Mouse (Mus musculus) lung, postnatal 0 days (tissue): ENCODE data around the gene Qpctl. TPM values are rescaled to one million over a fixed set of nuclear protein-coding genes. Genes with fewer than 3 reads are reported as not detected.
A peak's percentile ranks its signal among the peaks of the same experiment; 100 is the strongest.

Experiments used
- ATAC-seq: fragments of 200-750 bp; cut with Nextera tagmentation; 2 replicates; pipeline ENCODE4 v1.8.0; 2017; ENCODE audit warnings: moderate library complexity
- DNase-seq: peaks from one replicate; pipeline ENCODE4 v3.0.0-alpha.2; 2016; ENCODE audit warnings: low spot score
- H3K27ac ChIP-seq: fragments of 300-500 bp; sonication (generic); 2 replicates; pipeline ENCODE4 v1.5.1; 2014; ENCODE audit warnings: antibody characterized with exemption, mild to moderate bottlenecking, low read length, mixed read lengths
- H3K27me3 ChIP-seq: fragments of 300-500 bp; sonication (generic); replicated peaks from 2 replicates; pipeline ENCODE4 v1.6.1; 2014; ENCODE audit warnings: low read length, mixed read lengths; ENCODE audit not compliant: insufficient read depth
- H3K36me3 ChIP-seq: fragments of 300-500 bp; sonication (generic); 2 replicates; pipeline ENCODE4 v1.6.1; 2014; ENCODE audit warnings: low read length, mixed read lengths; ENCODE audit not compliant: insufficient read depth
- H3K4me1 ChIP-seq: fragments of 300-500 bp; sonication (generic); 2 replicates; pipeline ENCODE4 v1.6.1; 2014; ENCODE audit warnings: antibody characterized with exemption, low read depth, low read length, mixed read lengths; ENCODE audit not compliant: insufficient read depth
- H3K4me2 ChIP-seq: fragments of 300-500 bp; sonication (generic); replicated peaks from 2 replicates; pipeline ENCODE4 v1.6.1; 2014; ENCODE audit warnings: low read depth, mild to moderate bottlenecking, low read length, moderate library complexity, mixed read lengths
- H3K4me3 ChIP-seq: fragments of 300-500 bp; sonication (generic); 2 replicates; pipeline ENCODE4 v1.5.1; 2014; ENCODE audit warnings: low read depth, low read length
- H3K9ac ChIP-seq: fragments of 300-500 bp; sonication (generic); replicated peaks from 2 replicates; pipeline ENCODE4 v1.6.1; 2014; ENCODE audit warnings: low read depth, mild to moderate bottlenecking
- H3K9me3 ChIP-seq: fragments of 300-500 bp; sonication (generic); 2 replicates; pipeline ENCODE4 v1.6.1; 2016; ENCODE audit warnings: low read length, mixed read lengths
- CTCF ChIP-seq: IDR thresholded peaks from 2 replicates; pipeline ENCODE4 v1.5.1; 2016; ENCODE audit warnings: antibody characterized with exemption, mild to moderate bottlenecking
- EP300 ChIP-seq: IDR thresholded peaks from 2 replicates; pipeline ENCODE4 v1.6.1; 2016; ENCODE audit warnings: antibody characterized with exemption, mild to moderate bottlenecking, control low read depth
- WGBS: fragments of 180-500 bp; shearing (Covaris S2); extraction: QIAGEN DNeasy Blood & Tissue Kit; methylation state at CpG from one replicate; pipeline ENCODE4 v1.1.7; 2014; 5-methylcytosine and 5-hydroxymethylcytosine counted together
- polyA plus RNA-seq: library from polyadenylated mRNA; unstranded; fragments of >200 nt; fragmentation: Nextera tagmentation; extraction: Ambion mirVana; gene quantifications from 2 replicates; pipeline ENCODE4 v1.2.1, GENCODE M21; 2015

The Qpctl gene
- polyA plus RNA-seq, 1 experiment from 2014 or later = 14.1 TPM

- TF ChIP-seq CTCF (no peak), EP300 (no peak)
- H3K9ac ChIP-seq = 0 out of 2 replicates have a peak overlapping the region, but pooled peaks have one; percentile 55
- H3K4me2 ChIP-seq = peak overlapping the region; percentile 93
- peak; percentile 78 for DNase-seq
- ATAC-seq = no peak
- peak overlapping the region; percentile 69 for H3K4me3 ChIP-seq
- under 1% methylated on average over 19 of the region's 19 CpGs for WGBS
- peak overlapping the region; percentile 92; the same call in 1 of the 2 replicates for H3K27ac ChIP-seq
- H3K9me3 ChIP-seq = no peaks in the 10 kb centered on the region
- peaks cover 14% of the 10 kb centered on the region for H3K4me1 ChIP-seq
- no peaks in the 10 kb centered on the region for H3K27me3 ChIP-seq
- H3K36me3 ChIP-seq = no peaks in the 10 kb centered on the region
These were observed 53.4 kb downstream of the Qpctl start for GRCm38 (mm10) chr7:19095751-19096110.

DNA sequence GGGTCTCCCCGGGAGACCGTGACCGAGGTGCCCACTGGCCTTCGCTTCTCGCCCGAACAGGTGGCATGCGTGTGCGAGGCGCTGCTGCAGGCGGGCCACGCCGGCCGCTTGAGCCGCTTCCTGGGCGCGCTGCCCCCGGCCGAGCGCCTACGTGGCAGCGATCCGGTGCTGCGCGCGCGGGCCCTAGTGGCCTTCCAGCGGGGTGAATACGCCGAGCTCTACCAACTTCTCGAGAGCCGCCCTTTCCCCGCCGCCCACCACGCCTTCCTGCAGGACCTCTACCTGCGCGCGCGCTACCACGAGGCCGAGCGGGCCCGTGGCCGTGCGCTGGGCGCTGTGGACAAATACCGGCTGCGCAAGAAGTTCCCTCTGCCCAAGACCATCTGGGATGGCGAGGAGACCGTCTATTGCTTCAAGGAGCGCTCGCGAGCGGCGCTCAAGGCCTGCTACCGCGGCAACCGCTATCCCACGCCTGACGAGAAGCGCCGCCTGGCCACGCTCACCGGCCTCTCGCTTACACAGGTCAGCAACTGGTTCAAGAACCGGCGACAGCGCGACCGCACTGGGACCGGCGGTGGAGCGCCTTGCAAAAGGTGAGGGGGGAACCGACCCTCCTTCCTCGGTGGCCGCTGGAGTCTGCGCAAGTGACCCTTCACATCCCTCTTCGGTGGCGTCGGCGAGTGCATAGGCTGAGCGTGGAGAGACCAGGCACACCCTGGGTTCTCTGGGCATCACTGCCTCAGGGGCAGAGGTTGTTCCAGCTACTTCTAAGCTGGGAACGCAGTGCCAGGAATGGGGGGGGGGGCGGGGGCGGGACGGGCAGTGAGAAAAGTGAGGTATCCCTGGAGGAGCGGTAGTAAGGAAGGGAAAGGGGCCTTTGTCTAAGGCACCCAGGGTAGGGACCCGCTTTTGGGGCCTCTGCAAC, 54.0 kb downstream of the Qpctl start:
- H3K4me1 ChIP-seq = peaks cover 14% of the 10 kb centered on the region
- peak overlapping the region; percentile 69 for H3K4me3 ChIP-seq
- ATAC-seq = 0 out of 2 replicates have a peak, but pooled peaks have one; percentile 2
- DNase-seq = peak; percentile 64
- no peak for TF ChIP-seq EP300
- TF ChIP-seq CTCF = no peak; the same call in none of the 2 replicates
- H3K4me2 ChIP-seq = peak overlapping the region; percentile 93
- H3K27ac ChIP-seq = peak overlapping the region; percentile 92
- H3K36me3 ChIP-seq = no peaks in the 10 kb centered on the region
- under 1% methylated on average over 79 of the region's 87 CpGs for WGBS
- H3K9ac ChIP-seq = peak overlapping the region; percentile 55
- no peaks in the 10 kb centered on the region for H3K9me3 ChIP-seq
- H3K27me3 ChIP-seq = no peaks in the 10 kb centered on the region

DNA sequence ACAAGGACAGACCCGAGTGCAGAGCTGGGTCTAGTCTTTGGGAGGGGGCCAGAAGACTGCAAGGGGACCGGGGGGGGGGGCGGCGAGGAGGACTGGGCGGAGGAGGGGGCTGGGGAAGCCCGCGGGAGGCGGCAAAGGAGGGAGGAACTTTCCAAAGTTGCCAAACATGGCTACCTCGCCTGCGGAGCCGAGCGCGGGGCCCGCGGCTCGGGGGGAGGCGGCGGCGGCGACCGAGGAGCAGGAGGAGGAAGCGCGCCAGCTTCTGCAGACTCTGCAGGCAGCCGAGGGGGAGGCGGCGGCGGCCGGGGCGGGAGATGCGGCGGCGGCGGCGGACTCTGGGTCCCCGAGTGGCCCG, 54.6 kb downstream of the Qpctl start, which contains the start of gene Six5:
Six5 (plus strand) TSS at position 124 of the 355 bp plus-strand sequence.
- peaks cover 14% of the 10 kb centered on the region for H3K4me1 ChIP-seq
- H3K27me3 ChIP-seq = no peaks in the 10 kb centered on the region
- no peak for TF ChIP-seq CTCF
- TF ChIP-seq EP300 = no peak
- peak within 1 kb of the TSS; percentile 92 for H3K27ac ChIP-seq
- H3K4me3 ChIP-seq = peak within 1 kb of the TSS; percentile 69
- H3K4me2 ChIP-seq = peak within 1 kb of the TSS; percentile 93
- 2% methylated on average over 20 of the region's 36 CpGs for WGBS
- DNase-seq (peak; percentile 70), ATAC-seq (peak; percentile 4; the same call in 1 of the 2 replicates)
- peak within 1 kb of the TSS; percentile 55 for H3K9ac ChIP-seq
- H3K36me3 ChIP-seq = no peaks in the 10 kb centered on the region
- H3K9me3 ChIP-seq = no peaks in the 10 kb centered on the region

GRCm38 (mm10) chr7:19093537-19094385, 55.3 kb downstream of the Qpctl start:
- H3K4me1 ChIP-seq = peaks cover 14% of the 10 kb centered on the region
- no peak for TF ChIP-seq EP300
- no peak for TF ChIP-seq CTCF
- peak overlapping the region; percentile 92 for H3K27ac ChIP-seq
- no peaks in the 10 kb centered on the region for H3K9me3 ChIP-seq
- H3K4me2 ChIP-seq = peak overlapping the region; percentile 93
- no peaks in the 10 kb centered on the region for H3K36me3 ChIP-seq
- peak overlapping the region; percentile 55 for H3K9ac ChIP-seq
- DNase-seq (peak; percentile 99), ATAC-seq (peak; percentile 89)
- H3K4me3 ChIP-seq = peak overlapping the region; percentile 69
- H3K27me3 ChIP-seq = no peaks in the 10 kb centered on the region
- under 1% methylated on average over 43 of the region's 45 CpGs for WGBS

- Histone ChIP-seq H3K9me3 (no peaks in the 10 kb centered on the region), H3K27ac (no peak overlapping the region; the same call in 1 of the 2 replicates), H3K27me3 (no peaks in the 10 kb centered on the region), H3K9ac (no peak overlapping the region), H3K4me2 (peak overlapping the region; percentile 93), H3K4me3 (peak overlapping the region; percentile 69), H3K36me3 (no peaks in the 10 kb centered on the region), H3K4me1 (peaks cover 14% of the 10 kb centered on the region)
- TF ChIP-seq EP300 = no peak
- peak; percentile 90 for TF ChIP-seq CTCF
- DNase-seq (peak; percentile 82), ATAC-seq (peak; percentile 74)
- 1% methylated on average over 7 of the region's 15 CpGs for WGBS
These were observed 55.9 kb downstream of the Qpctl start for GRCm38 (mm10) chr7:19093174-19093521.
